Mouse (Mus musculus) thymus, adult 2 months (tissue): ENCODE data around the gene Iqcn.

Source experiments
- CTCF ChIP-seq: fragments of 200-500 bp; IDR thresholded peaks from 2 replicates; pipeline ENCODE4 v1.5.1; 2012; ENCODE audit warnings: mild to moderate bottlenecking, control low read depth, low read length, moderate library complexity, borderline replicate concordance; ENCODE audit not compliant: control insufficient read depth, poor library complexity, insufficient read depth; ENCODE audit errors: extremely low read depth
- POLR2A ChIP-seq: fragments of 200-500 bp; IDR thresholded peaks from 2 replicates; pipeline ENCODE4 v1.6.1; 2012; ENCODE audit warnings: mild to moderate bottlenecking, low read length, control low read depth, moderate library complexity; ENCODE audit not compliant: control insufficient read depth, poor library complexity, insufficient read depth; ENCODE audit errors: extremely low read depth

- TF ChIP-seq CTCF, result no peak
- TF ChIP-seq POLR2A, result no peak
Measured at GRCm38 (mm10) chr8:70747211-70747890, 44.1 kb downstream of the Iqcn start.
